Mouse (Mus musculus) layer of hippocampus, adult 18-20 months (tissue): ENCODE results near the gene 1700007K13Rik. TPM values are rescaled to one million over a fixed set of nuclear protein-coding genes. Genes with fewer than 3 reads are reported as not detected.

Experiments
- DNase-seq, 2 experiments: peaks; one replicate each; pipeline ENCODE4 v3.0.0; 2022; ENCODE audit warnings: low spot score in 2 of 2
- total RNA-seq, 2 experiments: library from RNA; stranded (reverse); gene quantifications; 2 replicates each; pipeline ENCODE4 v1.2.3; 2021

Gene 1700007K13Rik
- total RNA-seq, 2 experiments from 2014 or later = 2.7 to 4.5 TPM

GRCm38 (mm10) chr2:28416511-28416910, 49.6 kb downstream of the 1700007K13Rik start:
- DNase-seq = no peak

- DNase-seq = peak; percentile 43 to 82
Measured at GRCm38 (mm10) chr2:28415387-28416024, 50.6 kb downstream of the 1700007K13Rik start.

DNA sequence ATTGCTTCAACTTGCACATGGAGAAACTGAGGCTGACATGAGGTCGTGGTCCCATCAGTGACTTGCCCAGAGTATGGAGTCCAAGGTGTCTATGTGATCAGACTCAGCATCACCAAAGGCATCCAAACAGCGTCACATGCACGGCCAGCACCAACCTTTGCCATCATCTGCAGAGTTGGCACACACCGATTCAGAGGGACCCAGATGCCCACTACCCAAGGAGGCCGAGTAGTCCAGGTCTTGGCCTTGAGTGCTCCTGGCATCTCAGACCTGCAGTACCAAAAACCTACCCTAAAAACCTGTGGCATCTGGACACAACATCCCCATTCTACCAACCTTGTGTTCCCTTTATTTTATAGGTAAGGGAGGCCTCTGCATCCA, 51.4 kb downstream of the 1700007K13Rik start:
- no peak for DNase-seq

DNA sequence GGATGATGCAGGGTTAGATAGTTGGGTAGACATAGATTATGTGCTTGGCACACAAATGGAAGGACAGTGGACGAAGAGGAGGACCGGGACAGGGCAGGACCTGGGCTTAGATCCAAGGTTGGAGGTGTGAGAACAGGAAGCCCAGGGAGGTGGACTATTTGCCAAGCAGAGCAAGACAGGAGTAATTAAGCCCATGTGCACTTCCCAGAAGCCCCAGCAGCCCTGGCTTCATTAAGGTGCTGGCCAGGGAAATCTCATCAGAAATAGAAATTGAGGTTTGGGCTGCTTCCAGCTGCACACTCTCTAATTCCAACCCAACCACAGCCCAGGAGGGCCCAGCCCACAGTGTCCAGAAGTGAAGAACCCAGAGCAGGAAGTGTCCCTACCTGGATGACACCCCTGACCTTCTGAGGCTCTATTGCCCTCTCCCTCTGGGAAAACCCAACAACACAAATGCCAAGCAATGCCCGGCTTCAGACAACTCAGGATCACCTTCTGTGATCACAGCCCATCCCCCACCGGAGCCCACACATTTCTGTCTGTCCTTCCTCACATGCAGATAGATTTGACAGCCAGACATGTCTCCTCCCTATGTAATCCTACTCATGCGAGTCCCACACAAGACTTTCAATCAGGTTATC, 51.9 kb downstream of the 1700007K13Rik start:
- no peak for DNase-seq

DNA sequence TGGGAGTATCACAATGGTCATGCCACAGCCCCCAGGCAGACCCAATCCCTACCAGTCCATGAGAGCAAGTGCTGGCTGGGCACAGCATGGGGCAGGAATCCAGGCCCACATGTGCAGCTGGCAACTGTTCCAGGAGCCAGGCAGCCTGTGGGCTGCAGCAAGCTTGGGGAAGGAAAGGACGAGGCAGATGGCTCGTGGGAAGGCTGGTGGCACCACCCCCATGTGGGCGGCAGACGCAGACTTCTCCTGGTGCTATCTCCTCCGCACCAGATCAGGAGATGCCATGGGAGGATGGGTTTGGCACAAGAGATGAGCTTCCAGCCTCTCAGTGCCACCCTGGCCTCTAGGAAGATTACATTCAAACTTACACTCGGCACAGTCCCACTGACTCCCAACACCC, 53.2 kb downstream of the 1700007K13Rik start:
- peak; percentile 94 to 98 for DNase-seq

Other genes starting within 250 kb of the 1700007K13Rik start
- 10 to 100 TPM; 16.8 to 17.7 TPM for gene Ppp1r26, start 19.5 kb downstream of the 1700007K13Rik start, total RNA-seq
- 10 to 100 TPM; 36.5 to 42.1 TPM for gene Mrps2, start 1.7 kb upstream of the 1700007K13Rik start, total RNA-seq
- gene Gbgt1, start 30.6 kb upstream of the 1700007K13Rik start, total RNA-seq = 1 to 10 TPM; 1.5 to 2.2 TPM
- 1 to 10 TPM; 1.0 to 1.8 TPM for gene Gm10134, start 39.8 kb upstream of the 1700007K13Rik start, total RNA-seq
- 100 to 1,000 TPM; 127 to 132 TPM for gene Ralgds, start 46.8 kb upstream of the 1700007K13Rik start, total RNA-seq
- gene Cel, start 97.1 kb upstream of the 1700007K13Rik start, total RNA-seq = not detected
- 10 to 100 TPM; 19.6 to 20.5 TPM for gene Gtf3c5, start 117.4 kb upstream of the 1700007K13Rik start, total RNA-seq
- gene Gfi1b, start 155.7 kb upstream of the 1700007K13Rik start, total RNA-seq = not detected
- gene Tsc1, start 174.9 kb upstream of the 1700007K13Rik start, total RNA-seq = 10 to 100 TPM; 44.7 to 46.0 TPM
- not detected for gene Spaca9, start 233.4 kb upstream of the 1700007K13Rik start, total RNA-seq
- 1 to 10 TPM in 1 of 2 experiments, under 1 TPM in 1; 0.87 to 1.2 TPM for gene Ak8, start 233.8 kb upstream of the 1700007K13Rik start, total RNA-seq